Mouse (Mus musculus) hindbrain, embryonic 15.5 days (tissue): ENCODE measurements around the gene Spry1. TPM values are rescaled to one million over a fixed set of nuclear protein-coding genes. Genes with fewer than 3 reads are reported as not detected.
A peak's percentile ranks its signal among the peaks of the same experiment; 100 is the strongest.
"Not testable (repeated sequence)": the region's sequence is repeated elsewhere in the genome, so short reads cannot be mapped to it uniquely, and the experiment has no call there.

Experiments used
- ATAC-seq: fragments of 200-750 bp; cut with Nextera tagmentation; 2 replicates; pipeline ENCODE4 v1.8.0; 2017; ENCODE audit warnings: low read depth, moderate number of reproducible peaks, moderate TSS enrichment; ENCODE audit not compliant: low FRiP score
- H3K27ac ChIP-seq: fragments of 300-500 bp; sonication (generic); replicated peaks from 2 replicates; pipeline ENCODE4 v1.5.1; 2015; ENCODE audit warnings: mild to moderate bottlenecking, inconsistent platforms
- H3K27me3 ChIP-seq: fragments of 300-500 bp; sonication (generic); 2 replicates; pipeline ENCODE4 v1.6.1; 2015; ENCODE audit warnings: control low read depth, inconsistent platforms
- H3K36me3 ChIP-seq: fragments of 300-500 bp; sonication (generic); 2 replicates; pipeline ENCODE4 v1.6.1; 2015; ENCODE audit warnings: control low read depth, inconsistent platforms
- H3K4me1 ChIP-seq: fragments of 300-500 bp; sonication (generic); replicated peaks from 2 replicates; pipeline ENCODE4 v1.6.1; 2015; ENCODE audit warnings: control low read depth, inconsistent platforms
- H3K4me2 ChIP-seq: fragments of 300-500 bp; sonication (generic); 2 replicates; pipeline ENCODE4 v1.6.1; 2015; ENCODE audit warnings: moderate library complexity, mild to moderate bottlenecking, inconsistent platforms
- H3K4me3 ChIP-seq: fragments of 300-500 bp; sonication (generic); 2 replicates; pipeline ENCODE4 v1.5.1; 2015; ENCODE audit warnings: mild to moderate bottlenecking, inconsistent platforms
- H3K9ac ChIP-seq: fragments of 300-500 bp; sonication (generic); 2 replicates; pipeline ENCODE4 v1.6.1; 2015; ENCODE audit warnings: inconsistent platforms
- H3K9me3 ChIP-seq: fragments of 300-500 bp; sonication (generic); 2 replicates; pipeline ENCODE4 v1.6.1; 2016; ENCODE audit warnings: control low read depth, inconsistent platforms
- WGBS: fragments of 180-500 bp; shearing (Covaris S2); methylation state at CpG from one replicate; pipeline ENCODE4 v1.1.7; 2015; 5-methylcytosine and 5-hydroxymethylcytosine counted together
- polyA plus RNA-seq: library from polyadenylated mRNA; unstranded; fragments of >200 nt; fragmentation: Nextera tagmentation; extraction: Ambion mirVana; gene quantifications from 2 replicates; pipeline ENCODE4 v1.2.1, GENCODE M21; 2015

Spry1 gene
- 6.0 and 7.0 TPM in 2 replicates for polyA plus RNA-seq

DNA sequence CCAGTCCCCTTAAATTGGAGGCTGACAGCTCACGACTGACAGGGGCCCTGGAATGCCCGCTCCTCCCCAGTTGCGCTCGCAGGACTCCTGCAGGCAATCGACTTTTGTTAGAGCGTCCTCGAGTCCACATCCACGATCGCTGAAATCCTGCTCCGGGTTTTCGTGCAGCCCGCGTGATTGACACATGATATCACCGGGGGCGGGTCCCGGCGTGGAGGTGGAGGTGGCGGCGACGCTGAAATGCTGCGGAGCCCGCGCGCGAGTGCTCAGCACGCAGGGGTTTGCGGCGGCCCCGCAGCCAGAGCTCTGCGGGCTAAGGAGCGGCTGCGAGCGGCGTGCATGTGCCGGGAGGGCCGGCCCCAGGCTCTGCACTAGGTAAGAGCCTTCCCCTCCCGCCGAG is at the start of gene Spry1:
Spry1 (plus strand) TSS at position 258 of the 400 bp plus-strand sequence.
- Histone ChIP-seq H3K4me1 (peaks cover 29% of the 10 kb centered on the region), H3K27ac (peak within 1 kb of the TSS; percentile 94), H3K4me3 (peak within 1 kb of the TSS; percentile 69), H3K4me2 (peak within 1 kb of the TSS; percentile 72), H3K9ac (peak within 1 kb of the TSS; percentile 81), H3K9me3 (no peaks in the 10 kb centered on the region), H3K36me3 (peaks cover 13% of the 10 kb centered on the region), H3K27me3 (peaks cover 7% of the 10 kb centered on the region)
- under 1% methylated on average over 38 of the region's 38 CpGs for WGBS
- peak; percentile 97 for ATAC-seq

DNA sequence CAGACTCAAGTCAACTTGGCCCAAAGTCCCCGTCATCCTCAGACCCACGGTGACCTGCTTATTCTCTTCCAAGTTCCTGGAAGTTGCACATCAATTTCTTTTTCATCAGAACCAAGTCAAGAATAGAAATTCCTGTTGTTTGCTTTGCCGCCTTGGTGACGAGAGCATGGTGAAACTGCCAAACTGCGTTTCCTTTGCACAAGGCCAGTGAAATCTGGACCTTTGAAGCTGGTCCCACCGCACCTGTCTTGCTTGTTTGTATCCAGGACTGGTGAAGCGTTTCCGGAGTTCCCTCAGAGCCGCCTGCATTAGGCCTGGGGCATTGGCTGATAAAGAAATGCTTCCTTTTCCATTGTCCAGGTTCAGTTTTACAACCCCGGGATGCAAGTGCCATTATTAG is 44.0 kb upstream of the Spry1 start:
- 77% methylated on average over 10 of the region's 10 CpGs for WGBS
- ATAC-seq: no peak
- no peak overlapping the region for H3K4me3 ChIP-seq
- no peak overlapping the region for H3K9ac ChIP-seq
- no peak overlapping the region for H3K4me2 ChIP-seq
- no peaks in the 10 kb centered on the region for H3K27me3 ChIP-seq
- no peaks in the 10 kb centered on the region for H3K9me3 ChIP-seq
- H3K27ac ChIP-seq: no peak overlapping the region
- no peaks in the 10 kb centered on the region for H3K4me1 ChIP-seq
- no peaks in the 10 kb centered on the region for H3K36me3 ChIP-seq

DNA sequence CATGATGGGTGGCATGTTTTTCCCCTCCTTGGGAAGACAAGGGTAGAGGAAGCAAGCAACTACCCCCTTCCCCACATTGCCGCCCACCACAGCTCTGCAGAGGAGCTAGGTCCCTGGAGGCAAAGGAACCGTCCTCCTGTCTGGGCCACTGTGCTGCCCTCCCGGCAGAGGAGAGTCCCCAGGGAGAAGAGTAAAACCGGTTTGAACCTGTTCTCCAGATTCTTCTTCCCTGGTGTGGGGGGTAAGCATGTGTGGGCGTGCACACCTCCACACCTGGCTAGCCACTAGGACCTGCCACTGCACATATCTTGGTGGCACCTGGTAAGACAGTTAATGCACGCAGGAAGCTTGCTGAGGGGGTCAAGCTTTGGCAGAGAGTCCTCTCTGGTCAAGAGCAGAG is 43.2 kb upstream of the Spry1 start:
- WGBS: 63% methylated on average over 6 of the region's 6 CpGs
- Histone ChIP-seq H3K27ac (no peak overlapping the region), H3K4me1 (no peaks in the 10 kb centered on the region), H3K36me3 (no peaks in the 10 kb centered on the region), H3K9ac (no peak overlapping the region), H3K9me3 (no peaks in the 10 kb centered on the region), H3K4me3 (no peak overlapping the region), H3K4me2 (no peak overlapping the region), H3K27me3 (no peaks in the 10 kb centered on the region)
- no peak for ATAC-seq

DNA sequence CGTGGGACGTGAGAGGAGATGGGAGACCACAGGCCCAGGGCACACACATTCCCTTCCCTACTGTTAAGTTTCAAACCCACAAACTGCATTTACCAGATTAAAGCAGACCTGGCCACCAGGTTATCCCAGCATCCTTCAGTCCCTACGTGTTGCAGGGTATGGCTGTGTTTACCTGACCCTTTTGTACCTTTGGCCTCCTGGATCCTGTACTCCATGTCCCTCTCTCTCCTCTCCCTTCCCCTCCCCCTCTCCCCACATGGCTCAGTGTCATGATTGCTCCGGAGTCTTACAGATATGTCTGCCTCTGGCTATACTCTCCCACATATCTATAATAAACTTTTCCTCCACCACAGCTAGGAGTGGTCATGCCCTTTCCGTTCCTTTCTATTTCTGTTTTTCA is 42.5 kb upstream of the Spry1 start:
- no peaks in the 10 kb centered on the region for H3K27me3 ChIP-seq
- H3K27ac ChIP-seq: no peak overlapping the region
- no peaks in the 10 kb centered on the region for H3K36me3 ChIP-seq
- no peak for ATAC-seq
- no peak overlapping the region for H3K4me2 ChIP-seq
- H3K9ac ChIP-seq: no peak overlapping the region
- no peak overlapping the region for H3K4me3 ChIP-seq
- 87% methylated on average over 5 of the region's 5 CpGs for WGBS
- no peaks in the 10 kb centered on the region for H3K4me1 ChIP-seq
- no peaks in the 10 kb centered on the region for H3K9me3 ChIP-seq

DNA sequence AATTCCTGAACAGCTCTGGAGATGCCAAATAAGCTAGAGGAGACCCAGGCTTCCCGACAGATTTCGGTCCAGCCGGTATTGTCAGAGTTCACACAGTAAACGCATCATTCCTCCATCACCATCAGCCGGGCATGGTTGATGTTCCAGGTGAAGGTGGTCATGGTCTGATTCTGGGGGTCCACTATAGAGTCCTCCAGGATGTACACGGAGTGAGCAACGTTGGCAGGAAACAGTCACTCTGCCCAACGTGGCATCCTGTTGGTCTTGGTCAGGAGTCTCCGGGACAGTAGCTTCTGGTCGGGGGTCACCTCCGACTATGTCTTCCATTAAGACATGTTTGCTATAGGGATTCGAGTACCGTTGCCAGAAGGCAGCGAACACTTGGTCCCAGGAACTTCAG is 40.1 kb upstream of the Spry1 start:
- not testable (repeated sequence) for H3K9me3 ChIP-seq, H3K9ac ChIP-seq, H3K4me1 ChIP-seq, H3K4me2 ChIP-seq, ATAC-seq, H3K27me3 ChIP-seq, H3K36me3 ChIP-seq, H3K27ac ChIP-seq, H3K4me3 ChIP-seq
- 92% methylated on average over 14 of the region's 14 CpGs for whole genome bisulfite sequencing

DNA sequence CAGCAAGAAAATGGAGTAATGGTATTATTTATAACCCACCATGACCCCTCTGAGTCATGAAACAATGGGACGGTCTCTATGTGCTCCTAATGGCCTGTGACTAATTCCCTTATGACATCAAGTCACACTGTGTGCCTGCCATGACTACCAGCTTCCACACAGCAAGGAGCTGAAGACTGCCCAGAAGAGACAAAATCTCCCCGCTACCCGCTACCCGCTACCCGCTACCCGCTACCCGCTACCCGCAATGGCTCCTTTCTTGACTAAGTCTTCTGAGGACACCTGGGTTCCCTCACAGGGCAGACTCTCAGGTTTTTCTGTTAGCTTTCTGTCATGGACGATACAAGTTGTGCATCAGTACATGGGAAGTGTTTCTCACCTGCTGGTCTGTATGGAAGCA is 37.4 kb upstream of the Spry1 start:
- WGBS: 95% methylated on average over 9 of the region's 9 CpGs
- no peaks in the 10 kb centered on the region for H3K36me3 ChIP-seq

DNA sequence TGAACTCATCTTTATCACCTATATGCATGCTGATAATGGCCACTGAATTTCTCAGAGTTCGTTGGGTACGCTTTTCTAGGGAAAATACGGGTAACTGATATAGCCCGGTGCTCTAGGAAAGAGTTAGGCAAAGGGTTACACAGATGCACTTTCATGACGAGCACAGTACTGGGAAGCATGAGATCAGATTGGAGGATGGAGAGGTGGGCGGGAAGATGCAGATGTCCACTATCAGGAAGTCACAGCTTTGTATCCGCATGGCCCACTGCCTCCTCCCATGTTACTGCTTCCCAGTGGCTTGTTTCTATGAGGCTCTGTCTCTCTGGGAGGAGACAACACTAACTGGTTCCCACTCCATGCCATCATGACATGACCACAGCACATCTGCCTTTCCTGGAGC is 36.9 kb upstream of the Spry1 start:
- no peak overlapping the region for H3K9ac ChIP-seq
- no peaks in the 10 kb centered on the region for H3K36me3 ChIP-seq
- H3K4me1 ChIP-seq: peaks cover 10% of the 10 kb centered on the region
- no peak for ATAC-seq
- WGBS: 93% methylated on average over 7 of the region's 7 CpGs
- no peak overlapping the region for H3K27ac ChIP-seq
- no peaks in the 10 kb centered on the region for H3K9me3 ChIP-seq
- no peak overlapping the region for H3K4me2 ChIP-seq
- H3K27me3 ChIP-seq: no peaks in the 10 kb centered on the region
- H3K4me3 ChIP-seq: no peak overlapping the region

More for the DNA sequence above, 37.4 kb upstream of the Spry1 start:
- H3K4me3 ChIP-seq: no peak overlapping the region
- ATAC-seq: no peak
- peaks cover 10% of the 10 kb centered on the region for H3K4me1 ChIP-seq
- no peaks in the 10 kb centered on the region for H3K9me3 ChIP-seq
- H3K27me3 ChIP-seq: no peaks in the 10 kb centered on the region
- no peak overlapping the region for H3K4me2 ChIP-seq
- H3K27ac ChIP-seq: no peak overlapping the region
- no peak overlapping the region for H3K9ac ChIP-seq

DNA sequence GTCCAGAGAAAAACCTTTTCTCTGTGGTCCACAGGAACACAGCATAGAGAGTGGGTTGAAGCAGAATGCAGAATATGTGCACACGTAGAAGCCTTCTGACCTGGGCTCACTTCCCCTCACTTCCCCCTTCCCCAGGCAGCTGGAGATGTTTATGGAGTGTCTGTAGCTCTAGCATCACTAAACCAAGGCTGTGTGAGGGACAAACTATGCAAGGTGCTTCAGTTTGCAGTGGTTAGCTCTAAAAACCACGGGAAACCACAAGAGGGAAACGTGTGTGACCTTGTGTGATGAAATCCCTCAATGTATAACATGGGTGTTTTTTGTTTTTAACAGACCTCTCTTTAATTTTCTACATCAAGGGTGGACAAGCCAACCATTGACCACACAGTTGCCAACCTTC is 36.2 kb upstream of the Spry1 start:
- H3K9ac ChIP-seq: no peak overlapping the region
- H3K27me3 ChIP-seq: no peaks in the 10 kb centered on the region
- H3K4me3 ChIP-seq: no peak overlapping the region
- WGBS: 85% methylated on average over 3 of the region's 3 CpGs
- H3K4me2 ChIP-seq: no peak overlapping the region
- H3K4me1 ChIP-seq: peaks cover 10% of the 10 kb centered on the region
- no peak for ATAC-seq
- H3K27ac ChIP-seq: no peak overlapping the region
- no peaks in the 10 kb centered on the region for H3K9me3 ChIP-seq
- no peaks in the 10 kb centered on the region for H3K36me3 ChIP-seq

DNA sequence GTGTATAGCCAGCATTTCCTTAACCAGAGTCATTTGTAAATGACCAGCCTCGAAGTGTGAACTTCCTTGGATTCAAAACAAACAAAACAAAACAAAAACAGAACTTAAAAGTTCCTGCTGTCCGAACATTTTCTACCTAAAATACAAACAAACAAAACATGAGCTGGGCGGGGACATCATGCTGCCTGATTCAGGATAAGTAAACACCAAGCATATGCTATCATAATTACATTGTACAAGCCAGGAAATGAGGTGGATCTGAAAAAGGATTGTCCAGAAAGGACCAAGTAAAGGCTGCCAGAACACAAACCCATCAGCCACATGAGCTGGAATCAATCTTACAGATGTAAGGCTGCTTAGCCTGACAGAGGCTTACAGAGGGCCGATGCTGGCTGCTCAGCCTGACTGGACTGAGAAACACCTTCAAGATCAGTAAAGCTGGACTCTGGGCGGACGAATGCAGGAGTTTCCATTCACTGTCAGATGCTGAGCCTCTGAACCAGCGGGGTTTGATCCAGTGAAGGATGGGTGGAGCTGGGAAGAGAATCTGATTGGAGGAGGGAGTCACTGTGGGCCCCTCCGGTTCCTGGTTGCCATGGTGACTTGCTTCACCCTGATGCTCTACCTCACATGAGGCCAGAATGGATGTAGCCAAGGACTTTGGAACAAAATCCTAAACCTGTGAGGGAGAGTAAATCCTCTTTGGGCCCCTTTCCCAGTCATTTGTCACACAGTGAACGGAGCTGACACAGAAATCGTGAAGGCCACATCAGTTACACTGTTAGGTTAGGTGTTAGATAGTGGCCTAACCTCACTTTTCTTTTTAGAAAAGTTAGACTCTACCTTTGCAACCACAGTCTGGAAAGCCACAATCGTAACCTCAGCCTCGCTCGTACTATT is 34.5 kb upstream of the Spry1 start:
- Histone ChIP-seq H3K9ac (no peak overlapping the region), H3K4me2 (no peak overlapping the region), H3K4me1 (peaks cover 10% of the 10 kb centered on the region), H3K36me3 (no peaks in the 10 kb centered on the region), H3K4me3 (no peak overlapping the region), H3K27ac (no peak overlapping the region), H3K9me3 (no peaks in the 10 kb centered on the region), H3K27me3 (no peaks in the 10 kb centered on the region)
- 0 out of 2 replicates have a peak, but pooled peaks have one; percentile 50 for ATAC-seq
- WGBS: 55% methylated on average over 13 of the region's 13 CpGs

DNA sequence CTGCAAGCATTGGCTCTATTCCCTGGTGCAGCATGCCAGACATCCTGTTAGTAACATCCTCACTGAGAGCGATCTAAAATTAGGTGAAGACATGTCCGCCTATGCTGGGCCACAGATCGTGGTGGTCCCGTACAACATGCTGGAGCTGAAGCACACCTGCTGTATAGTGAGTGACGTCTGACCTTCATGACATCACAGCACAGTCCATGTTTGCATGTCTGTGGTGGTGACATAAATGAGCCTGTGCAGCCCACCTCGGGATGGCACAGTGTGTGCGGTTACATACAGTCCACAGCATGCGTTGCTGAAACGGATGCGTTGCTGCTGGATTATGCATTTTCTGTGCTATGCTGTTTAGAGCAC is 33.9 kb upstream of the Spry1 start:
- ATAC-seq: no peak; the same call in 1 of the 2 replicates
- WGBS: 86% methylated on average over 10 of the region's 10 CpGs
- H3K9me3 ChIP-seq: no peaks in the 10 kb centered on the region

DNA sequence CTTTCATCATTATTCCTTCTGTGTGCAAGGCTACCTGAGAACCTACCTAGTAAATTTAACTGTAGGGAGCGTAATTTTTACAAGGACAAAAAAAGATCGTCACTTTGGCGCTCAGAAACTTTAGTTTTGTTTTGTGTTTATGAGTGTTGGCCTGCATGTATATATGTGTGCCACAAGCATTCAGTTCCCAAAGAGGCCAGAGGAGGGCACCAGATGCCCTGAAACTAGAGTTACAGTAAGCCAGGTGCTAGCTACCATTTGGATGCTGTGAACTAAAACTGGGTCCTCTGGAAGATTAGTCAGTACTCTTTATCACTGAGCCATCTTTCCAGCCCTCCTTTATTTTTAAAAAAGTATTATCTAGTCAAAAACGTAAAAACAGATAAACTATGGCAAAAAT is 30.8 kb upstream of the Spry1 start:
- Histone ChIP-seq H3K9me3 (no peaks in the 10 kb centered on the region), H3K36me3 (no peaks in the 10 kb centered on the region), H3K9ac (no peak overlapping the region), H3K4me2 (no peak overlapping the region), H3K4me1 (peaks cover 10% of the 10 kb centered on the region), H3K4me3 (no peak overlapping the region), H3K27me3 (no peaks in the 10 kb centered on the region), H3K27ac (no peak overlapping the region)
- no peak for ATAC-seq
- WGBS: 89% methylated on average over 4 of the region's 4 CpGs

More for the DNA sequence above, 33.9 kb upstream of the Spry1 start:
- Histone ChIP-seq H3K27me3 (no peaks in the 10 kb centered on the region), H3K9ac (no peak overlapping the region), H3K4me1 (peaks cover 10% of the 10 kb centered on the region), H3K4me2 (no peak overlapping the region), H3K4me3 (no peak overlapping the region), H3K27ac (no peak overlapping the region), H3K36me3 (no peaks in the 10 kb centered on the region)

DNA sequence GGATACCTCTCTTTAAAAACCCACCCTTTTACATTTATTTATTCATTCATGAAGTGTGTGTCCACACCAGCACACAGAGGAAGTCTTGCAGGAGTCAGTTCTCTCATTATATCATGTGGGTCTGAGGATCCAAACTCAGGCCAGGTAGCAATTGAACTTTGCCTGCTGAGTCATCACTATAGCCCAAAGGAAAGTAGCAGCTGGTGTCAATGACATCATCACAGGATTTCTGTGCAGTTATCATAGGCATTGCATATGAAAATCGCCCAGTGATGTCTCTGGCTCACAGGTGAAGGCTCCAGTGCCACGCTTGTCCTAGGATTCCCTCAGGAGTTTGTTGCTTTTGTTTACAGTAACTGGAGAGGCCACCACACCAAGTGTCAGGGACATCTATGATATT is 29.1 kb upstream of the Spry1 start:
- Histone ChIP-seq H3K9ac (no peak overlapping the region), H3K27ac (no peak overlapping the region), H3K4me3 (no peak overlapping the region), H3K4me2 (no peak overlapping the region), H3K4me1 (peaks cover 4% of the 10 kb centered on the region; the same call in 1 of the 2 replicates), H3K36me3 (no peaks in the 10 kb centered on the region), H3K27me3 (no peaks in the 10 kb centered on the region), H3K9me3 (no peaks in the 10 kb centered on the region)
- WGBS: 96% methylated on average over 2 of the region's 2 CpGs
- no peak for ATAC-seq
